Mouse (Mus musculus) neural tube, embryonic 13.5 days (tissue): ENCODE results near the gene Cxcl16. TPM values are rescaled to one million over a fixed set of nuclear protein-coding genes. Genes with fewer than 3 reads are reported as not detected.
"Not testable (repeated sequence)": the region's sequence is repeated elsewhere in the genome, so short reads cannot be mapped to it uniquely, and the experiment has no call there.

Experiments used
- ATAC-seq: fragments of 200-750 bp; cut with Nextera tagmentation; 2 replicates; pipeline ENCODE4 v1.8.0; 2017; ENCODE audit warnings: low read depth, mild to moderate bottlenecking, moderate TSS enrichment, moderate library complexity
- H3K27ac ChIP-seq: fragments of 300-500 bp; sonication (generic); replicated peaks from 2 replicates; pipeline ENCODE4 v1.5.1; 2015; ENCODE audit warnings: moderate library complexity, mild to moderate bottlenecking, inconsistent platforms
- H3K27me3 ChIP-seq: fragments of 300-500 bp; sonication (generic); 2 replicates; pipeline ENCODE4 v1.6.1; 2015; ENCODE audit warnings: mild to moderate bottlenecking, inconsistent platforms
- H3K36me3 ChIP-seq: fragments of 300-500 bp; sonication (generic); 2 replicates; pipeline ENCODE4 v1.6.1; 2015; ENCODE audit warnings: mild to moderate bottlenecking, inconsistent platforms
- H3K4me1 ChIP-seq: fragments of 300-500 bp; sonication (generic); replicated peaks from 2 replicates; pipeline ENCODE4 v1.6.1; 2015; ENCODE audit warnings: inconsistent platforms
- H3K4me2 ChIP-seq: fragments of 300-500 bp; sonication (generic); 2 replicates; pipeline ENCODE4 v1.6.1; 2015; ENCODE audit warnings: inconsistent platforms, mild to moderate bottlenecking, moderate library complexity
- H3K4me3 ChIP-seq: fragments of 300-500 bp; sonication (generic); 2 replicates; pipeline ENCODE4 v1.5.1; 2015; ENCODE audit warnings: mild to moderate bottlenecking, inconsistent platforms
- H3K9ac ChIP-seq: fragments of 300-500 bp; sonication (generic); 2 replicates; pipeline ENCODE4 v1.6.1; 2015; ENCODE audit warnings: moderate library complexity, mild to moderate bottlenecking, inconsistent platforms
- H3K9me3 ChIP-seq: fragments of 300-500 bp; sonication (generic); 2 replicates; pipeline ENCODE4 v1.6.1; 2016; ENCODE audit warnings: inconsistent platforms
- WGBS: fragments of 180-500 bp; shearing (Covaris S2); methylation state at CpG from one replicate; pipeline ENCODE4 v1.1.7; 2015; 5-methylcytosine and 5-hydroxymethylcytosine counted together
- microRNA-seq: library from miRNA; unstranded; fragments of <30 nt; microRNA quantifications from one replicate; pipeline ENCODE4, GENCODE M21; 2016
- polyA plus RNA-seq: library from polyadenylated mRNA; unstranded; fragments of >200 nt; fragmentation: Nextera tagmentation; extraction: Ambion mirVana; gene quantifications from 2 replicates; pipeline ENCODE4 v1.2.1, GENCODE M21; 2015

Cxcl16 gene
- polyA plus RNA-seq, 1 experiment from 2014 or later: 8.9 TPM

DNA sequence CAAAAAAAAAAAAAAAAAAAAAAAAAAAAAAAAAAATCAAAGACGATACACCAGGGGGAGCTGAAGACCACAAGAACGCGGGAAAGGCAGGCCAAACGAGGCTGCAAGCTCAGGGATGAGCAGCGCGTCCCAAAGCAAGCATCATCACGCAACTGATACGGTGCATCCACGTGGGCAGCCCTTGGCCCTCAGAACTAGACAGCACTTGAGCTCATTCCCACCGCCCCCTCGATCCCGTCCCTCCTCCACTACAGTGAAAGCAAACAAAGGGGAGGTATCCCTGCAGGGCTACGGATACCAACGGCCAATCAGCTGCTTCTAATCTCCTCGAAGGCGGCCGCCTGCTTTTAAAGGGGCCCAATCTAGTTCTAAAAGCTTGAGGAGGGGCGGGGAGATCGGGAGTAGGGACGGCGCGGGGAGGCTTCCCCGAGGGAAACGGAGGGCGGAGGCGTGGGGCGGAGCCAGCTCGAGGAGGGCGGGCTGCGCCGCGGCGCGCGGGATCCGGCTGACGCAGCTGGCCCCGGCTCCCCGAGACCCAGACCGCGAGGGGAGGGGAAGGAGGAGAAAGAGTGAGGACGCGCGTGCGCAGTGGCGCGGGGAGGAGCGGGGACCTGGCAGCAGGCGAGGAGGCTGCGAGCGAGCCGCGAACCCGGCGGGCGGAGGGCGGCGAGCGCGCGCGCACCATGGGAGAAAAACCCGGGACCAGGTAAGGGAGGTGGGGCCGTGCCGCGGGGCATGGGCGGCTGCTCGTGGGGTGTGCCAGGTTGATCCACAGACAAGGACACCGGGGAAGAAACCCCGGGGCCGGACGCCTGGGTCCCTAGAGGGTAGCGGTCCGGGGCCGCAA lies 27.5 kb downstream of the Cxcl16 start, which contains the start of gene Arrb2:
Gene Arrb2, plus strand, starts transcription at position 588 of the 847 bp plus-strand sequence.
- WGBS: under 1% methylated on average over 75 of the region's 75 CpGs
- H3K9me3 ChIP-seq: no peaks in the 10 kb centered on the region
- H3K27ac ChIP-seq: peak within 1 kb of the TSS; percentile 95
- H3K9ac ChIP-seq: peak within 1 kb of the TSS; percentile 88
- no peaks in the 10 kb centered on the region for H3K27me3 ChIP-seq
- ATAC-seq: peak; percentile 96
- H3K4me2 ChIP-seq: peak within 1 kb of the TSS; percentile 69
- peaks cover 36% of the 10 kb centered on the region for H3K4me1 ChIP-seq
- peak within 1 kb of the TSS; percentile 76 for H3K4me3 ChIP-seq
- peaks cover 17% of the 10 kb centered on the region for H3K36me3 ChIP-seq

DNA sequence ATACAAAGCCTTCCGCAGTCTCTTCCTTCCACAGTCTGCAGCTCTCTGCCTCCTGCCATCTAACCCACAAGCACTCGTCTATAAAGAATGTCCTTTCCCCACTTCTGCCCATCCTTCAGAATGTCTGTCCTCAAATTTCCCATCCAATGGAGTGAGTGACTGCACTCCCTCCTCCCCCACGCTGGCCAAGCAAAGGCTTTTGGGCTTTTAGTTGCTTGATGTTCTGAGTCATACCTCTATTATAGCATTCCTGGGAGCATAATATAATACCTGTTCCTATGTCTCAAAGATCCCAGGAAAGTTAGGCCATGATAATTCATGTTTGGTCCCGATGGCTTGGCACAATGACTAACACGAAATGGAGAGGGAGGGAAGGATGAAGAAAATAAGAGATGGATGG lies 28.2 kb downstream of the Cxcl16 start:
- peaks cover 36% of the 10 kb centered on the region for H3K4me1 ChIP-seq
- peak overlapping the region; percentile 95 for H3K27ac ChIP-seq
- no peaks in the 10 kb centered on the region for H3K27me3 ChIP-seq
- no peak for ATAC-seq
- peak overlapping the region; percentile 69 for H3K4me2 ChIP-seq
- H3K9ac ChIP-seq: peak overlapping the region; percentile 31
- H3K4me3 ChIP-seq: peak overlapping the region; percentile 76
- peaks cover 10% of the 10 kb centered on the region for H3K36me3 ChIP-seq
- 31% methylated on average over 5 of the region's 5 CpGs for WGBS
- no peaks in the 10 kb centered on the region for H3K9me3 ChIP-seq

DNA sequence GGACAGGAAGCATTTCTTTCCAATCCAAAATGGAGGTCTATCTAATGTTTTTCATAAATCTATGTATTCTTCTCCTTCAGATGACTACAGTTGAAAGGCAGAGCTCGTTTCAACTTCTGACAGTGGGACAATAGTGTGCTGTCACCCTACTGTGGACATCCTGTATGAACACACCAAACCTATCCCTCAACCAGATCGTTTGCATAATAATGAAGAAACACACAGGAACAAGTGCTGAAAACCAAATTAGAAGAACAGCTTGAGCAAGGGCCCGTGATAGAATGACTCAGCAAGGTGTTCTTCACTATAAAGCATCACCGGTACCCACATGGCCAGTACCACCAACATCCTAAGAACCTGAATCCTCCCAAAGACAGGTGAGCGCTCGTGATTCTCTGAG lies 33.2 kb downstream of the Cxcl16 start:
- not testable (repeated sequence) for H3K27ac ChIP-seq, H3K36me3 ChIP-seq, ATAC-seq, H3K4me2 ChIP-seq, H3K27me3 ChIP-seq, H3K9me3 ChIP-seq, H3K4me3 ChIP-seq, H3K9ac ChIP-seq
- H3K4me1 ChIP-seq: peaks cover 11% of the 10 kb centered on the region
- 76% methylated on average over 6 of the region's 6 CpGs for WGBS

- no peaks in the 10 kb centered on the region for H3K36me3 ChIP-seq
- H3K4me1 ChIP-seq: no peaks in the 10 kb centered on the region
- H3K4me3 ChIP-seq: no peak overlapping the region
- no peak overlapping the region for H3K9ac ChIP-seq
- WGBS: 76% methylated on average over 5 of the region's 5 CpGs
- no peak for ATAC-seq
- H3K27me3 ChIP-seq: peaks cover 4% of the 10 kb centered on the region; the same call in 1 of the 2 replicates
- no peak overlapping the region for H3K4me2 ChIP-seq
- no peaks in the 10 kb centered on the region for H3K9me3 ChIP-seq
- H3K27ac ChIP-seq: no peak overlapping the region
Measured at GRCm38 (mm10) chr11:70419486-70419885, 40.3 kb downstream of the Cxcl16 start.

GRCm38 (mm10) chr11:70418199-70418598 lies 41.6 kb downstream of the Cxcl16 start:
- Histone ChIP-seq H3K27me3 (peaks cover 4% of the 10 kb centered on the region; the same call in 1 of the 2 replicates), H3K4me2 (no peak overlapping the region), H3K4me1 (no peaks in the 10 kb centered on the region), H3K36me3 (no peaks in the 10 kb centered on the region), H3K4me3 (no peak overlapping the region), H3K9me3 (no peaks in the 10 kb centered on the region), H3K9ac (no peak overlapping the region), H3K27ac (no peak overlapping the region)
- ATAC-seq: no peak
- WGBS: 66% methylated on average over 4 of the region's 4 CpGs

GRCm38 (mm10) chr11:70413961-70414360 lies 45.8 kb downstream of the Cxcl16 start:
- Histone ChIP-seq H3K9me3 (no peaks in the 10 kb centered on the region), H3K27ac (no peak overlapping the region), H3K36me3 (no peaks in the 10 kb centered on the region), H3K4me1 (peaks cover 9% of the 10 kb centered on the region), H3K4me3 (no peak overlapping the region), H3K9ac (no peak overlapping the region), H3K4me2 (no peak overlapping the region), H3K27me3 (peaks cover 4% of the 10 kb centered on the region; the same call in 1 of the 2 replicates)
- WGBS: 15% methylated on average over 3 of the region's 3 CpGs
- ATAC-seq: no peak

- Histone ChIP-seq H3K36me3 (no peaks in the 10 kb centered on the region), H3K4me2 (no peak overlapping the region), H3K9ac (no peak overlapping the region), H3K27ac (no peak overlapping the region), H3K9me3 (no peaks in the 10 kb centered on the region), H3K4me3 (no peak overlapping the region), H3K4me1 (peaks cover 23% of the 10 kb centered on the region), H3K27me3 (peaks cover 4% of the 10 kb centered on the region; the same call in 1 of the 2 replicates)
- ATAC-seq: no peak
- WGBS: 80% methylated on average over 5 of the region's 5 CpGs
Measured at GRCm38 (mm10) chr11:70412591-70412990, 47.2 kb downstream of the Cxcl16 start.

DNA sequence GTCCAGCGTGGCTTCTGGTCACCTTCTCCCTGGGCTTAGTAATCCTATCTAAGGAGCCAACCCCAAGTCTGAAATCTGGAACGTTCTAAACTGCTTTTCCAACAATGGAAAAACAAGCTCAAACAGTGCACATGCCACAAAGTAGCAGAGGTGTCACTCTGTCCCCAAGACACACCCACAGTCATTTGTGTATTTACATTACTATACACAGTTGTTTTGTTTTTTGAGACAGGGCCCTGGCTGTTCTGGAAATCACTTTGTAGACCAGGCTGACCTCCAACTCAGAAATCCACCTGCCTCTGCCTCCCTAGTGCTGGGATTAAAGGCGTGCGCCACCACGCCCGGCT lies 49.5 kb downstream of the Cxcl16 start:
- no peaks in the 10 kb centered on the region for H3K9me3 ChIP-seq
- peaks cover 30% of the 10 kb centered on the region for H3K4me1 ChIP-seq
- peak overlapping the region; percentile 97 for H3K4me2 ChIP-seq
- WGBS: 62% methylated on average over 6 of the region's 6 CpGs
- no peaks in the 10 kb centered on the region for H3K27me3 ChIP-seq
- H3K4me3 ChIP-seq: peak overlapping the region; percentile 99
- no peak for ATAC-seq
- peak overlapping the region; percentile 68; the same call in 1 of the 2 replicates for H3K27ac ChIP-seq
- H3K36me3 ChIP-seq: peaks cover 6% of the 10 kb centered on the region; the same call in 1 of the 2 replicates
- H3K9ac ChIP-seq: peak overlapping the region; percentile 98

- H3K4me3 ChIP-seq: peak within 1 kb of the TSS; percentile 99
- peak within 1 kb of the TSS; percentile 97 for H3K4me2 ChIP-seq
- peak within 1 kb of the TSS; percentile 68 for H3K27ac ChIP-seq
- WGBS: under 1% methylated on average over 59 of the region's 59 CpGs
- no peaks in the 10 kb centered on the region for H3K27me3 ChIP-seq
- peaks cover 10% of the 10 kb centered on the region for H3K36me3 ChIP-seq
- no peaks in the 10 kb centered on the region for H3K9me3 ChIP-seq
- H3K9ac ChIP-seq: peak within 1 kb of the TSS; percentile 98
- peak; percentile 97 for ATAC-seq
- peaks cover 30% of the 10 kb centered on the region for H3K4me1 ChIP-seq
Measured at GRCm38 (mm10) chr11:70409594-70410296, 50.0 kb downstream of the Cxcl16 start, which contains the start of gene Pelp1. TSS of gene Pelp1 (minus strand) at chr11:70410031.

Small RNA genes within 50 kb of the gene (microRNA-seq; reads per million reads assigned to microRNA genes)
- gene Mir7115: not detected

Other genes with a start within 250 kb of the Cxcl16 start
- 3.0 and 3.4 TPM in 2 replicates for gene Slc16a11, start 247.2 kb downstream of the Cxcl16 start, polyA plus RNA-seq
- 14.7 and 15.8 TPM in 2 replicates for gene Slc16a13, start 238.9 kb downstream of the Cxcl16 start, polyA plus RNA-seq
- 6.0 and 6.1 TPM in 2 replicates for gene Bcl6b, start 230.2 kb downstream of the Cxcl16 start, polyA plus RNA-seq
- gene 0610010K14Rik, start 222.1 kb downstream of the Cxcl16 start, polyA plus RNA-seq: 161 and 174 TPM in 2 replicates
- 17.0 and 18.3 TPM in 2 replicates for gene Gm21988, start 220.2 kb downstream of the Cxcl16 start, polyA plus RNA-seq
- 362 and 382 TPM in 2 replicates for gene Rnasek, start 220.1 kb downstream of the Cxcl16 start, polyA plus RNA-seq
- 2.5 and 2.6 TPM in 2 replicates for gene Alox12, start 204.6 kb downstream of the Cxcl16 start, polyA plus RNA-seq
- not detected in 2 replicates for gene Alox12e, start 137.4 kb downstream of the Cxcl16 start, polyA plus RNA-seq
- gene Alox15, start 108.0 kb downstream of the Cxcl16 start, polyA plus RNA-seq: 0.28 TPM in 1 of 2 replicates, not detected in the other
- gene Pelp1, start 50.0 kb downstream of the Cxcl16 start, polyA plus RNA-seq: 31.9 and 32.6 TPM in 2 replicates
- gene Arrb2, start 27.3 kb downstream of the Cxcl16 start, polyA plus RNA-seq: 43.8 and 46.6 TPM in 2 replicates
- gene Med11, start 8.1 kb downstream of the Cxcl16 start, polyA plus RNA-seq: 45.3 and 46.0 TPM in 2 replicates
- 1.2 and 1.5 TPM in 2 replicates for gene Zmynd15, start 551 bp downstream of the Cxcl16 start, polyA plus RNA-seq
- gene Tm4sf5, start 45.3 kb upstream of the Cxcl16 start, polyA plus RNA-seq: 0.52 and 1.8 TPM in 2 replicates
- 0.31 TPM in 1 of 2 replicates, not detected in the other for gene Vmo1, start 54.6 kb upstream of the Cxcl16 start, polyA plus RNA-seq
- gene Gltpd2, start 59.2 kb upstream of the Cxcl16 start, polyA plus RNA-seq: 0.42 and 0.52 TPM in 2 replicates
- gene Psmb6, start 65.4 kb upstream of the Cxcl16 start, polyA plus RNA-seq: 814 and 884 TPM in 2 replicates
- not detected in 2 replicates for gene Gm40193, start 73.0 kb upstream of the Cxcl16 start, polyA plus RNA-seq
- gene Pld2, start 80.1 kb upstream of the Cxcl16 start, polyA plus RNA-seq: 7.4 and 8.8 TPM in 2 replicates
- gene Mink1, start 102.9 kb upstream of the Cxcl16 start, polyA plus RNA-seq: 18.0 TPM in 2 replicates
- gene 4930544D05Rik, start 155.9 kb upstream of the Cxcl16 start, polyA plus RNA-seq: not detected in 2 replicates
- gene Chrne, start 159.2 kb upstream of the Cxcl16 start, polyA plus RNA-seq: 0.38 TPM in 1 of 2 replicates, not detected in the other
- gene Gp1ba, start 179.1 kb upstream of the Cxcl16 start, polyA plus RNA-seq: 0.14 and 0.45 TPM in 2 replicates
- gene Rnf167, start 187.3 kb upstream of the Cxcl16 start, polyA plus RNA-seq: 101 and 106 TPM in 2 replicates
- 150 and 153 TPM in 2 replicates for gene Slc25a11, start 187.5 kb upstream of the Cxcl16 start, polyA plus RNA-seq
- 970 and 979 TPM in 2 replicates for gene Pfn1, start 194.7 kb upstream of the Cxcl16 start, polyA plus RNA-seq
- gene Eno3, start 197.2 kb upstream of the Cxcl16 start, polyA plus RNA-seq: 9.4 and 14.9 TPM in 2 replicates
- 169 and 172 TPM in 2 replicates for gene Spag7, start 209.4 kb upstream of the Cxcl16 start, polyA plus RNA-seq
- gene Camta2, start 228.1 kb upstream of the Cxcl16 start, polyA plus RNA-seq: 16.9 and 19.5 TPM in 2 replicates
- 0.75 and 1.1 TPM in 2 replicates for gene Inca1, start 240.2 kb upstream of the Cxcl16 start, polyA plus RNA-seq
- gene Kif1c, start 240.6 kb upstream of the Cxcl16 start, polyA plus RNA-seq: 1.5 TPM in 2 replicates